13 mouse cellular contexts compared by ENCODE assay signal in genomic region chr3:66970261-66970660, GRCm38 (mm10). TPM values are rescaled to one million over a fixed set of nuclear protein-coding genes. Genes with fewer than 3 reads are reported as not detected.
DNase-seq lines count a peak whose midpoint lies in the region; ATAC-seq and TF ChIP-seq lines count a peak whose summit lies in the region.
"Had no signal": no experiment of that assay in that cellular context is flagged by ENCODE, and none has a peak within 500 bp of the region (broad histone marks: within the 10 kb centered on the region; RNA-seq: fewer than 3 reads in every experiment).

No protein-coding gene starts in this region.

- peaks cover 61% of the 10 kb centered on the region for H3K27me3 ChIP-seq in heart, embryonic 12.5 days (replicated peaks)
- H3K27me3 ChIP-seq in embryonic facial prominence, embryonic 11.5 days (ENCODE audit: control insufficient read depth, insufficient read depth, low read length) = peaks cover 37% of the 10 kb centered on the region
- H3K27me3 ChIP-seq in hindbrain, postnatal 0 days (ENCODE audit: insufficient read depth, low read length) = peaks cover 72% of the 10 kb centered on the region
- peaks cover 44% of the 10 kb centered on the region for H3K27me3 ChIP-seq in midbrain, embryonic 14.5 days (ENCODE audit: control insufficient read depth, insufficient read depth, low read length)
- H3K27me3 ChIP-seq: CH12.LX had no signal

- under 1% methylated on average over 10 of the region's 10 CpGs for WGBS in heart, embryonic 12.5 days
- 3% methylated on average over 10 of the region's 10 CpGs for WGBS in embryonic facial prominence, embryonic 11.5 days
- WGBS in hindbrain, postnatal 0 days = 4% methylated on average over 10 of the region's 10 CpGs
- 4% methylated on average over 10 of the region's 10 CpGs for WGBS in midbrain, embryonic 14.5 days

- peaks cover 12% of the 10 kb centered on the region for H3K4me1 ChIP-seq in heart, embryonic 12.5 days (replicated peaks)
- H3K4me1 ChIP-seq in embryonic facial prominence, embryonic 11.5 days (ENCODE audit: control insufficient read depth, insufficient read depth, low read length) = peaks cover 4% of the 10 kb centered on the region; the same call in 1 of the 2 replicates
- H3K4me1 ChIP-seq in hindbrain, postnatal 0 days (ENCODE audit: insufficient read depth, low read length) = peaks cover 3% of the 10 kb centered on the region; the same call in 1 of the 2 replicates
- peaks cover 22% of the 10 kb centered on the region for H3K4me1 ChIP-seq in midbrain, embryonic 14.5 days (ENCODE audit: control insufficient read depth, insufficient read depth, low read length)

- intact Hi-C loops in heart, postnatal 25 days (cut with DNase I) = no loop called here

- peak overlapping the region; percentile 28 for H3K4me3 ChIP-seq in heart, embryonic 12.5 days
- peak overlapping the region; percentile 21; the same call in 1 of the 2 replicates for H3K4me3 ChIP-seq in embryonic facial prominence, embryonic 11.5 days (ENCODE audit: low read depth, low read length)
- no peak overlapping the region for H3K4me3 ChIP-seq in hindbrain, postnatal 0 days (ENCODE audit: low read length)
- H3K4me3 ChIP-seq in midbrain, embryonic 14.5 days (replicated peaks; ENCODE audit: low read depth, low read length) = no peak overlapping the region

- no peak overlapping the region for H3K9ac ChIP-seq in heart, embryonic 12.5 days
- H3K9ac ChIP-seq in embryonic facial prominence, embryonic 11.5 days (replicated peaks; ENCODE audit: low read length) = no peak overlapping the region
- no peak overlapping the region for H3K9ac ChIP-seq in hindbrain, postnatal 0 days (replicated peaks; ENCODE audit: low read length)
- H3K9ac ChIP-seq in midbrain, embryonic 14.5 days (replicated peaks; ENCODE audit: low read length) = no peak overlapping the region

- H3K9me3 ChIP-seq in heart, embryonic 12.5 days (replicated peaks) = no peaks in the 10 kb centered on the region
- no peaks in the 10 kb centered on the region for H3K9me3 ChIP-seq in embryonic facial prominence, embryonic 11.5 days (replicated peaks; ENCODE audit: control insufficient read depth, low read length)
- H3K9me3 ChIP-seq in hindbrain, postnatal 0 days (ENCODE audit: low read length) = no peaks in the 10 kb centered on the region
- no peaks in the 10 kb centered on the region for H3K9me3 ChIP-seq in midbrain, embryonic 14.5 days (ENCODE audit: control insufficient read depth, low read length)

- no peak for TF ChIP-seq CTCF in hindbrain, postnatal 0 days (IDR thresholded peaks at IDR 0.05; ENCODE audit: low read depth)

- peak overlapping the region; percentile 54 for H3K4me2 ChIP-seq in heart, embryonic 12.5 days
- H3K4me2 ChIP-seq in embryonic facial prominence, embryonic 11.5 days (ENCODE audit: low read depth, low read length) = peak overlapping the region; percentile 29
- H3K4me2 ChIP-seq in hindbrain, postnatal 0 days (ENCODE audit: low read depth, low read length) = no peak overlapping the region
- peak overlapping the region; percentile 80 for H3K4me2 ChIP-seq in midbrain, embryonic 14.5 days (ENCODE audit: low read length)

- H3K36me3 ChIP-seq in heart, embryonic 12.5 days = no peaks in the 10 kb centered on the region
- no peaks in the 10 kb centered on the region for H3K36me3 ChIP-seq in embryonic facial prominence, embryonic 11.5 days (replicated peaks; ENCODE audit: control insufficient read depth, insufficient read depth, low read depth, low read length)
- H3K36me3 ChIP-seq in hindbrain, postnatal 0 days (ENCODE audit: insufficient read depth, low read length) = no peaks in the 10 kb centered on the region
- no peaks in the 10 kb centered on the region for H3K36me3 ChIP-seq in midbrain, embryonic 14.5 days (ENCODE audit: control insufficient read depth, insufficient read depth, low read length)

- no peak for ATAC-seq in heart, embryonic 12.5 days (ENCODE audit: insufficient number of reproducible peaks, low FRiP score)
- ATAC-seq in embryonic facial prominence, embryonic 11.5 days (replicated peaks; ENCODE audit: insufficient number of reproducible peaks, low FRiP score, low TSS enrichment, low read depth) = 0 out of 2 replicates have a peak, but pooled peaks have one; percentile 20
- ATAC-seq in hindbrain, postnatal 0 days = 0 out of 2 replicates have a peak, but pooled peaks have one; percentile 2
- peak; percentile 33; the same call in 1 of the 2 replicates for ATAC-seq in midbrain, embryonic 14.5 days (ENCODE audit: low FRiP score, low TSS enrichment)
- ATAC-seq: intestine, postnatal 0 days had no signal

- DNase-seq in heart, postnatal 25 days (ENCODE audit: low spot score) = no peak
- DNase-seq in embryonic facial prominence, embryonic 11.5 days (ENCODE audit: low spot score) = no peak
- DNase-seq in hindbrain, postnatal 0 days (ENCODE audit: low spot score) = no peak
- no peak for DNase-seq in midbrain, embryonic 14.5 days
- no peak for DNase-seq in c-Kit-positive CD71-positive TER-119-positive erythroid progenitor cells, embryonic 14.5 days (ENCODE audit: low spot score)
- no peak for DNase-seq in adrenal gland, postnatal 10 days
- no peak for DNase-seq in layer of hippocampus, adult 11-12 months (ENCODE audit: low spot score)
- DNase-seq: gastrocnemius, postnatal 25 days; lung, adult 18-20 months; right cerebral cortex, postnatal 14 days had no signal

- H3K27ac ChIP-seq in heart, embryonic 12.5 days (ENCODE audit: poor library complexity, severe bottlenecking) = no peak overlapping the region
- no peak overlapping the region for H3K27ac ChIP-seq in embryonic facial prominence, embryonic 11.5 days (replicated peaks; ENCODE audit: low read depth, low read length)
- H3K27ac ChIP-seq in hindbrain, postnatal 0 days = no peak overlapping the region
- 0 out of 2 replicates have a peak overlapping the region, but pooled peaks have one; percentile 34 for H3K27ac ChIP-seq in midbrain, embryonic 14.5 days (replicated peaks; ENCODE audit: low read depth, low read length)

RNA-seq across cellular contexts. Expression of gene Rsrc1, which starts 10.9 kb away (rescaled TPM):
- 26.3 and 29.4 TPM in 2 replicates for polyA plus RNA-seq in heart, embryonic 12.5 days (2016; fragmentation: Nextera tagmentation; extraction: Ambion mirVana)
- 10 to 100 TPM in 1 of 2 experiments, 1 to 10 TPM in 1; 8.9 to 13.8 TPM for total RNA-seq in heart, postnatal 25 days (2021)
- polyA plus RNA-seq in embryonic facial prominence, embryonic 11.5 days (2014; fragmentation: Nextera tagmentation; extraction: Ambion mirVana) = 52.5 and 54.8 TPM in 2 replicates
- 23.8 and 24.1 TPM in 2 replicates for total RNA-seq in hindbrain, postnatal 0 days (2014; rRNA removed)
- polyA plus RNA-seq in hindbrain, postnatal 0 days (2015; fragmentation: Nextera tagmentation; extraction: Ambion mirVana) = 31.4 and 33.3 TPM in 2 replicates
- 42.2 and 50.9 TPM in 2 replicates for polyA plus RNA-seq in midbrain, embryonic 14.5 days (2014; fragmentation: Nextera tagmentation; extraction: Ambion mirVana)
- 10 to 100 TPM; 25.2 to 30.0 TPM for total RNA-seq in adrenal gland, postnatal 10 days (2021)

RNA-seq across cellular contexts. Expression of gene Shox2, which starts 11.3 kb away (rescaled TPM):
- polyA plus RNA-seq in heart, embryonic 12.5 days (2016; fragmentation: Nextera tagmentation; extraction: Ambion mirVana) = 5.1 and 6.3 TPM in 2 replicates
- 1 to 10 TPM; 1.0 to 1.1 TPM for total RNA-seq in heart, postnatal 25 days (2021)
- 19.3 and 20.7 TPM in 2 replicates for polyA plus RNA-seq in embryonic facial prominence, embryonic 11.5 days (2014; fragmentation: Nextera tagmentation; extraction: Ambion mirVana)
- total RNA-seq in hindbrain, postnatal 0 days (2014; rRNA removed) = 24.0 and 33.2 TPM in 2 replicates
- polyA plus RNA-seq in hindbrain, postnatal 0 days (2015; fragmentation: Nextera tagmentation; extraction: Ambion mirVana) = 13.8 and 17.6 TPM in 2 replicates
- 61.8 and 74.7 TPM in 2 replicates for polyA plus RNA-seq in midbrain, embryonic 14.5 days (2014; fragmentation: Nextera tagmentation; extraction: Ambion mirVana)
- 1 to 10 TPM in 1 of 2 experiments, under 1 TPM in 1; 0.75 to 5.7 TPM for total RNA-seq in adrenal gland, postnatal 10 days (2021)

Comparison
In these comparisons a context has a peak if more than half of its experiments do, and no peak if none do; other contexts are left out.
1. H3K4me3 ChIP-seq: peak in heart, embryonic 12.5 days (single experiment) and embryonic facial prominence, embryonic 11.5 days (single experiment); none in hindbrain, postnatal 0 days (single experiment) and midbrain, embryonic 14.5 days (single experiment).